Mouse (Mus musculus): ENCODE results near the gene Nol4l.

Gene Nol4l

DNA sequence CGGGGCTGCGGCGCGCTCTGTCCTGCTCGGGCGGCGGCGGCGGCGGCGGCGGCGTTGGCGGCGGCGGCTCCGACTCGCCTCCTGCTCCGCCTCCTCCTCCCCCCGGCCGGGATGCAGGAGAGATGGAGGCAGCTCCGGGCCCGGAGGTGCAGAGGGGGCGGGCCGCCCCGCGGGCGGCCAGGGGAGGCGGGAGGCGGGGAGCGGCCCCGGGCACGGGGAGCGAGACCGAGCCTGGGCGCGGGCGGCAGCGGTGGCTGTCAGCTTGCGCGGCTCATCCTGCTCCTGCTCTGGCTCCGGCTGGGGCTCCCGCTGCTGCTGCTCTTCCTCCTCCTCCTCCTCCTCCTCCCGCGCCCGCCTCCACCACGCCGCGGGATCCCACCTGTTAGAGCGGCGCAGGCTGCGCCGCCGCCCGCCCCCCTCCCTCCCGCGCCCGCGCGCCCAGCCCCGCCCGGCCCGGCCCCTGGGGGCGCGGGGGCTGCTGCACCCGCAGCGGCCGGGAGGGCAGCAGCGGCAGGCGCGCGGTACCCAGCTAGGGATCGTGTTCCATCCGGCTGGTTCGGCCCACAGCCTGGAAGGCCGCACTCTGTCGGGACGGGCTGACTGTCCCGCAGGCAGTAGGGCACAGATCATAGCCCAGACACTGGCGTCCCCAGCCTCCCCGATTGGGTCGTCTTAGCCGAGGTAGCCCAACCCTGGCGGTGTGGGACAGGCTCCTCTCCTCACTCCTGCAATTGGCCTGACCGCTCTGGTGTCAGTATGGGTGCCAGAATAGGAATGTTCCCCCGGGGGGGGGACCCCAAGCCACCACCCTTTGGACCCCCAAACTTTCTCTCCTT is at the start of gene Nol4l:
Gene Nol4l, minus strand, starts transcription at position 41 of the 836 bp plus-strand sequence.
- in situ Hi-C loops (cut with MboI, MseI), result loop anchor here in 1 of 2 experiments (5.0 to 25.0 kb wide), 3 partner anchors 48 to 657 kb away; partner anchors contain the start of gene Bpifb1

DNA sequence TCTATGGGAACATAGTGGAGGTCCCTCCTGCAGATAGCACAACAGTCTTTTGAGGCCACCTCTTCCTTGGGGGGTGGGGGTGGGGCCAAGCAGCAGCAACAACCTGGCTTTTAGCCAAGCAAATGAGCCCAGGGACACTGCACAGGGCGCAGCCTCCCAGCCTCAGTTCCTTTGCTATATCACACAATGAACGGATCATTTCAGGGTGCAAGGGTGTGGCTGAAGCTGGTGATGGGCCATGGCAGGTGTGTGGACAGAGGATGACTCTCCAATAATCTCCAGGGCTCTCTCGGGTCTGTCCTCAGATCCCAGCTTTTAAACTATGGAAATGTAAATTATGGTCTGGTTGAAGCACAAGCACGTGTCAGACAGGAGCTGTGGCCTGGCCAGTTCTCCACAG is 47.4 kb upstream of the Nol4l start:
- in situ Hi-C loops (cut with MboI, MseI), result loop anchor here in 1 of 2 experiments (5.0 kb wide), 1 partner anchor 95 kb away; no protein-coding TSS in a partner anchor

DNA sequence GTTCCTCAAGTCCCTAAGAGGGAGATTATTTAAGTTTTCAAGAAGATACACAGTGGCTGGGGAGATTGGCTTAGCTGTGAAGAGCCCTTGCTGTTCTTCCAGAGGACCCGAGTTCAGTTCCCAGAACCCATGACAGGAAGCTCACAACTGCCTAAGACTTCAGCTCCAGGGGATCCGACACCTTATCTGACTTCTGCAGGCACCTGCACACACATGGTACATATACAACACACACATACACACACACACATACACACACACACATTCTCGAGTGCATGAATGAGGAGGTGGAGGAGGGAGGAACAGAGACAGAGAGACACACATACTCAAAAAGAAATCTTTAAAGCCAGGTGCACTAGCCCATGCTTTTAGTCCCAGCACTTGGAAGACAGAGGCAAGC is 46.4 kb upstream of the Nol4l start:
- in situ Hi-C loops (cut with MboI, MseI), result loop anchor here in 1 of 2 experiments (5.0 kb wide), 1 partner anchor 94 kb away; no protein-coding TSS in a partner anchor

- in situ Hi-C loops (cut with MboI, MseI), result loop anchor here in 1 of 2 experiments (5.0 kb wide), 1 partner anchor 93 kb away; no protein-coding TSS in a partner anchor
Measured at GRCm38 (mm10) chr2:153575554-153575953, 45.8 kb upstream of the Nol4l start.

- in situ Hi-C loops (cut with MboI, MseI), result no loop called here
Measured at GRCm38 (mm10) chr2:153573101-153573500, 43.3 kb upstream of the Nol4l start.

GRCm38 (mm10) chr2:153568541-153568940 is 38.8 kb upstream of the Nol4l start:
- in situ Hi-C loops (cut with MboI, MseI), result no loop called here

- in situ Hi-C loops (cut with MboI, MseI), result no loop called here
Measured at GRCm38 (mm10) chr2:153568013-153568412, 38.2 kb upstream of the Nol4l start.

DNA sequence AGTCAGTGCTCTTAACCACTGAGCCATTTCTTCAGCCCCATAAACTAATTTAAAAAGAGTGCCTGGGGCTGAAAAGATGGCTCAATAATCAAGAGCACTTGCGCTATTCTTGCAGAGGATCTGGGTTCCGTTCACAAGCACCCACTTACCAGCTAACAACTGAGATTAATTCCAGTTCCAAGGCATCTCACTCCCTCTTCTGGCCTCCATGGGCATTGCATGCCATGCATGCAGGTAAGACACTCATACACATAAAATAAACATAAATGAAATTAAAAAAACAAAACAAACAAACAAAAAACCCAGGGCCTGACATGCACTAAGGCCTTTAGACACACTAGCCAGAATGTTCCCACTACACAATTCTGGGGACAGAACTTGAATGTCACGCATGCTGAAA is 34.6 kb upstream of the Nol4l start:
- in situ Hi-C loops (cut with MboI, MseI), result no loop called here

DNA sequence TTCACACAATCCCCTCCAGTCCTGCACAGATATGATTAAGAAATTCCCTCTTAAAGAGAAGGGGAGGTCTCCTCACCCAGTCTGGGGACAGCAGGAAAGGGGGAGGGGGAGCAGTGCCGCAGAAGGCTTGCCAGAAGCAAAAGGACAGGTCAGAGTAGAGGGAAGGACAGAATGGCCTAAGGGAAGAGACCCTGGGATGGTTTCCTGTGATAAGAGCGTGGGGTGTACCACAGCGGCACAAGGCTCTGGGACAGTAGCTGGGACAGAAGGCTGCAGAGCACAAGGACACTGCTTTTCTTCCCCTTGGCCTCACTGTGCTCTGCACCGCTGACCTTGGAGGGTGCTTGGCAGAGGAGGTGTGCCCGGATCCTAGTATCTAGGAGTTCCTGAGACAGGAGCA is 31.8 kb upstream of the Nol4l start:
- in situ Hi-C loops (cut with MboI, MseI), result no loop called here

- in situ Hi-C loops (cut with MboI, MseI), result no loop called here
Measured at GRCm38 (mm10) chr2:153560664-153561541, 31.1 kb upstream of the Nol4l start.

- in situ Hi-C loops (cut with MboI, MseI), result no loop called here
Measured at GRCm38 (mm10) chr2:153559613-153560152, 29.9 kb upstream of the Nol4l start.

DNA sequence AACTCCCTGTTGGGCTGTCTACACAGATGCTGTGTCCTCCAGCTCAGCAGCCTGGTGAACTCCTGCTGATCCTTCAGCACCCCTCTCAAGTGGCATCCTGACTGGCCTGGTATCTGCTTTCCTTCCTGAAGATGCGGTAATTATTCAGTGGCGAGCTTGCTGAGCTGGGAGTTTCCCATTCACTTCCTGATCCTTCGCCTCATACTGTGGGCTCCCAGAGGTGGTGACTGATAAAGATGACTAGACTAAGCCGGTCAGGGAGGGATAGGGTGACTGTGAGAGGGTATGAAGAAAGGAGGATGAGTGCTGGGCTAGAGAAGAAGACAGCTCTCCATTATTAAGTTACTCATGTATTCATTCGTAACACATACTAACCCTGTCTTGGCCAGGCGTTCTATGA is 28.7 kb upstream of the Nol4l start:
- in situ Hi-C loops (cut with MboI, MseI), result no loop called here

GRCm38 (mm10) chr2:153557259-153557658 is 27.5 kb upstream of the Nol4l start:
- in situ Hi-C loops (cut with MboI, MseI), result no loop called here

GRCm38 (mm10) chr2:153556208-153556607 is 26.4 kb upstream of the Nol4l start:
- in situ Hi-C loops (cut with MboI, MseI), result no loop called here

DNA sequence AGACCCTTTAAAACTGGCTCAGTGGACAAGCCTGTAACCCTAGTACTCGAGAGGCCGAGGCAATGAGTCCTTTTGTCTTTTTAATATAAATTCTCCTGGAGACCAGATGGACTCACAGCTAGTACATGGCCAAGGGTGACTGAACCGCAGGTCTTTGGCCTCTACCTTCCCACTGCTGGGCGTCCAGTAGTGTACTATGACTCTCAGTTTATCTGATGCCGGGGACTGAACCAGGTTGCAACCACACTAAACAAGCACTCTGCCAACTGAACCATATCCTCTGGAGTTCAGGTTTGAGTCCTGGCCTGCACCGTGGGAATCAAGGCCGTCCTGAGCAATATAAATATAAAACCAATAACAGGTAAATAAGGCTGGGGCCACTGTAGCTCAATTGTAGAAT is 24.8 kb upstream of the Nol4l start:
- in situ Hi-C loops (cut with MboI, MseI), result no loop called here

- in situ Hi-C loops (cut with MboI, MseI), result loop anchor here in 1 of 2 experiments (25.0 kb wide), 1 partner anchor 638 kb away; the partner anchor contains the start of gene Bpifb1
Measured at GRCm38 (mm10) chr2:153549486-153549885, 19.7 kb upstream of the Nol4l start.

- in situ Hi-C loops (cut with MboI, MseI), result loop anchor here in 1 of 2 experiments (25.0 kb wide), 1 partner anchor 639 kb away; the partner anchor contains the start of gene Bpifb1
Measured at GRCm38 (mm10) chr2:153548221-153548923, 18.6 kb upstream of the Nol4l start.

DNA sequence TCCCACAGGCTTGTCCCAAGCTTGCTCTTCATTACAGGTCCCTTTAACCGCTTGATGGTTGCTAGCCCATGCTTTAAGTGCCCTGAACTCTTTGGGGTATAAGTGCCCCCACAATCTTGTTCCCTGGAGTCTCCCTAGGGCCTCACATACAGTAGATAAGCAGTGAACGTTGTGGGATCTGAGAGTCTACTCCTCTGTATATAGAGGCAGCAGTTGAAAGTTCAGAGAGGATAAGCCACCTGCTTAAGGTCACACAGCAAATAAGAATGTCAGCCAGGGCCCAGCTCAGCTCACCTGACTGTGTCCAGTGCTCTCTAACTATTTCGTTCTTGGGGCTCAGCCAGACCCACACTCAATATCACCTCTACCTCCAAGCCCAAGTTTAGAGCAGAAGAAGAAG is 17.9 kb upstream of the Nol4l start:
- in situ Hi-C loops (cut with MboI, MseI), result loop anchor here in 1 of 2 experiments (25.0 kb wide), 1 partner anchor 640 kb away; the partner anchor contains the start of gene Bpifb1

DNA sequence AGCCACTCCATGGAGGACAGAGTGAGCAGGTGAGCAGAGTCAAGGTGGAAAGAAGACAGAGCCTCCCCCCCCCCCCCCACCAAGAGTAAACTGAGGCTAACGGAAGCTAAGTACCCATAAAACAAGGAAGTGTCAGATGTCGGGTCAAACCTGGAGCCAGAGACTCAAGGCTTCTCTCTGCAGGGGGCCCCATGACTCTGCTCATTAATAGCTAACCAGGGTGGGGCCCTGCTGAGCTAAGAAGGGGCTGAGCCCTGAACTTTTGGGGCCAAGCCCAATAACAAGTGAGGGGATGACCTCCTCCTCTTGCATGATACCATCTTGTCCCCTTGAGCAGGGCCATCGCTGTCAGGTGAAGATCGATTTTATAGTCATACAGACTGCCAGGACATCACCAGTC is 17.2 kb upstream of the Nol4l start:
- in situ Hi-C loops (cut with MboI, MseI), result loop anchor here in 1 of 2 experiments (25.0 kb wide), 1 partner anchor 640 kb away; the partner anchor contains the start of gene Bpifb1

DNA sequence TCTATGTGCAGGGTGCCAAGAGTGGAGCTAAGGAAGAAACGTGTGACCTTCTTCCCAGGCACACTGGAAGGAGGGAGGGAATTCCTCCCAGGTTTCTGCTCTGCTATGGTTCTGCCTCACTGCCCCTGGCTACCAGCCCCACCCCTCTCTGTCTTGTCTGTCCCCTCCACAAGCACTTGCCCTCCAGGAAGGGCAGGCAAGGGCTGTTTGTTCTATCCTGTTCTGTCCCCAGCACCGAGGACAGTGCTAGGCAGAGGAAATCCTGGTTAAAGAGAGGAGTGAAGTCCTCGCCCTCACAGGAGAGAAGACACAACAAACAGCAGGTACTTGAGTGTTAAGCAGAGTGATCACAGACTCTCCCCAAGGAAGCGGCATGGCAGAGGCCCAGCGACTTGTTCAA is 16.7 kb upstream of the Nol4l start:
- in situ Hi-C loops (cut with MboI, MseI), result loop anchor here in 1 of 2 experiments (25.0 kb wide), 1 partner anchor 641 kb away; the partner anchor contains the start of gene Bpifb1

DNA sequence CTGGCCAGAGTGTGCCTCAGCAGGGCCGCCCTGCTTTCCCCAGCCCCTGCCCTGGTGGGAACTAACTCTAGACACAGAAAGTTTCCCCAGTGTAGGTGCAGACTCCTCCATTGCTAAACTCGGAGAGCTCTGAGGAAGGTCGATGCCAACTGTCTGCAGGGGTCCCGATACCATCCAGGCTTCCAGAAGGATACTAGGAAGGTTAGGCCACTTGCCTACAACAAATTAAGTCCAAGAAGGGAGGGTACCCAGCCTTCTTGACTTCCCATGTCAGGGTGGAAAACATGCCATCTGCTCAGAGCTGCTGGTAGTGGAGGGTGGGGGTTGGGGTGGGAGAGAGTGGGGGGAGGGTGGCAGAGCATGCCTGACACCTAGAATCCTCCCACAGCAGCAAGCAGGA is 15.0 kb upstream of the Nol4l start:
- in situ Hi-C loops (cut with MboI, MseI), result loop anchor here in 1 of 2 experiments (25.0 kb wide), 1 partner anchor 643 kb away; the partner anchor contains the start of gene Bpifb1

All from T-helper 17 cell (primary cell).